Mouse (Mus musculus) neural tube, embryonic 10.5 days (tissue): ENCODE measurements around the gene Sh3bp2.
"Not testable (repeated sequence)": the region's sequence is repeated elsewhere in the genome, so short reads cannot be mapped to it uniquely, and the experiment has no call there.

ENCODE experiments used
- DNase-seq: peaks from one replicate; pipeline ENCODE4 v3.0.0-alpha.2; 2017; ENCODE audit warnings: low spot score; ENCODE audit errors: extremely low spot score

Sh3bp2 gene

GRCm38 (mm10) chr5:34571551-34571950, 45.9 kb downstream of the Sh3bp2 start:
- no peak for DNase-seq

GRCm38 (mm10) chr5:34572568-34572967, 46.9 kb downstream of the Sh3bp2 start:
- not testable (repeated sequence) for DNase-seq

GRCm38 (mm10) chr5:34573268-34574221, 47.9 kb downstream of the Sh3bp2 start, which contains the start of gene Add1:
Gene Add1 (plus strand): TSS chr5:34573664.
- DNase-seq = peak; percentile 97

- no peak for DNase-seq
Observed at GRCm38 (mm10) chr5:34574721-34575120, 49.1 kb downstream of the Sh3bp2 start.

GRCm38 (mm10) chr5:34576286-34576685, 50.6 kb downstream of the Sh3bp2 start:
- DNase-seq = no peak

GRCm38 (mm10) chr5:34578038-34578655, 52.5 kb downstream of the Sh3bp2 start:
- no peak for DNase-seq

- DNase-seq = no peak
Observed at GRCm38 (mm10) chr5:34579377-34579776, 53.7 kb downstream of the Sh3bp2 start.

- not testable (repeated sequence) for DNase-seq
Observed at GRCm38 (mm10) chr5:34581671-34582313, 56.2 kb downstream of the Sh3bp2 start.

- no peak for DNase-seq
Observed at GRCm38 (mm10) chr5:34582314-34582675, 56.7 kb downstream of the Sh3bp2 start.

- DNase-seq = no peak
Observed at GRCm38 (mm10) chr5:34585216-34585615, 59.6 kb downstream of the Sh3bp2 start.

- no peak for DNase-seq
Observed at GRCm38 (mm10) chr5:34587881-34588280, 62.2 kb downstream of the Sh3bp2 start.

- DNase-seq = no peak
Observed at GRCm38 (mm10) chr5:34590059-34590458, 64.4 kb downstream of the Sh3bp2 start.

- DNase-seq = no peak
Observed at GRCm38 (mm10) chr5:34590702-34591101, 65.1 kb downstream of the Sh3bp2 start.

GRCm38 (mm10) chr5:34591388-34592004, 65.9 kb downstream of the Sh3bp2 start:
- DNase-seq = no peak

GRCm38 (mm10) chr5:34592224-34592623, 66.6 kb downstream of the Sh3bp2 start:
- DNase-seq = not testable (repeated sequence)

- no peak for DNase-seq
Observed at GRCm38 (mm10) chr5:34592666-34593065, 67.0 kb downstream of the Sh3bp2 start.

- DNase-seq = no peak
Observed at GRCm38 (mm10) chr5:34593202-34593727, 67.6 kb downstream of the Sh3bp2 start.

- DNase-seq = no peak
Observed at GRCm38 (mm10) chr5:34604576-34604975, 78.9 kb downstream of the Sh3bp2 start.

- no peak for DNase-seq
Observed at GRCm38 (mm10) chr5:34607100-34607880, 81.7 kb downstream of the Sh3bp2 start.

- no peak for DNase-seq
Observed at GRCm38 (mm10) chr5:34608226-34608625, 82.6 kb downstream of the Sh3bp2 start.
